Mouse (Mus musculus) MN1 (cell line): ENCODE results near the gene Tarbp2.

Experiments
- DNase-seq: peaks from one replicate; pipeline ENCODE4 v3.0.0-alpha.2; 2016; ENCODE audit warnings: low spot score

Gene Tarbp2

DNA sequence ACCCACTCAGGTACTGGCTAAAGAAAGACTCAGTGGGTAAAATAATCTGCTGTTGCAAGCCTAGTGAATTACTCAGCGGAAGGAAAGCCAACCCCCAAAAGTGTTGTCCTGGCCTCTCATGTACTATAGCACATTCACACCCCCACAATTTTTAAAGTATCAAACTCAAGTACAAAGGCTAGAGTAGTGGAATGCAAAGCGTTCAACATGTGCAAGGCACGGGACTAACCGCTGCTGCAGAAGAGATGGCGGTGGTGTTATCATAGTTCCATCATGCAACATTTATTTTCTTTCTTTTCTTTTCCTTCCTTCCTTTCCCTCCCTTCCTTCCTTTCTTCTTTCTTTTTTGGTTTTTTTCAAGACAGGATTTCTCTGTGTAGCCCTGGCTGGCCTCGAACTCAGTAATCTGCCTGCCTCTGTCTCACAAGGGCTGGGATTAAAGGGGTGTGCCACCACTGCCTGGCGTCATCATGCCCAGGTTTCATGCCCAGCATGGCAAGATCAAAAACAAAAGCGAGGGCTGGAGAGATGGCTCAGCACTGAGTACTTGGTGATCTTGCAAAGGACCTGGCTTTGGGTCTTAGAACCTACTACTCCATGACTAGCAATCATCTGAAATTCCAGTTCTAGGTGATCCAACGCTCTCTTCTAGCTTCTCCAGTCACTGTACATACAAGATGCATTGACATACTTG is 12.1 kb upstream of the Tarbp2 start:
- no peak for DNase-seq

DNA sequence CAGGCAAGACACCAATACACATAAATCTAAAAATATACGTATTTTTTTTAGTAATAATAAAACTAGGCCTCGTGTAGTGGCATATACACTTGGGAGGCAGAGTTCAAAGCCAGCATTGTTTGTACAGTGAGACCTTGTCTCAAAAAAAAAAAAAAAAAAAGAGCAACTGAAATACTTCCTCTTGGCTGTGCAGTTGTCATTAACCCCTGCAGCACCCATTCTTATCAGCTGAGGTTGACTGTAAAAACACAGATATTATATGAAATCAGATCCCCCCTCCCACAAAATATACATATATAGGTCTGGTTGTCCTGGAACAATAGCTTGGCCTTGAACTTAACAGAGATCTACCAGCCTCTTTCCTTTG is 11.5 kb upstream of the Tarbp2 start:
- DNase-seq, result no peak

DNA sequence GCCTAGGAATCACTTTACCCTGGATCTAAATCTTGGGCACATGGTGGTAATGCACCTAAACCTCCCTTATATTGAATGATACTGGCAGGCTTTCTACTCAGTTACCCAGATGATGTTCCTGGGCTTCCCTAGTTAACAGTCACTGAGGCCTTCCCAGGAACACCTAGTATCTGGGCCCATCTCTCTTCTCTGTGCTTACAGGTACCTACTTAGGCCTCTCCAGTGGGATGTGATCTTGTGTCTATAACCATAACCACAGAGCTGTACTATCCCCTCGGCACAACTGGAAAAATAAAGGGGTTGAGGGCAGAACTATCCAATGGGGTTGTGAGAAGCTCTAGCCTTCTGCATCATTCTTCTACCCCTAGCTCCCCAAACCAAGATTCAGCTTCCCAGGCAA is 11.1 kb upstream of the Tarbp2 start:
- no peak for DNase-seq

DNA sequence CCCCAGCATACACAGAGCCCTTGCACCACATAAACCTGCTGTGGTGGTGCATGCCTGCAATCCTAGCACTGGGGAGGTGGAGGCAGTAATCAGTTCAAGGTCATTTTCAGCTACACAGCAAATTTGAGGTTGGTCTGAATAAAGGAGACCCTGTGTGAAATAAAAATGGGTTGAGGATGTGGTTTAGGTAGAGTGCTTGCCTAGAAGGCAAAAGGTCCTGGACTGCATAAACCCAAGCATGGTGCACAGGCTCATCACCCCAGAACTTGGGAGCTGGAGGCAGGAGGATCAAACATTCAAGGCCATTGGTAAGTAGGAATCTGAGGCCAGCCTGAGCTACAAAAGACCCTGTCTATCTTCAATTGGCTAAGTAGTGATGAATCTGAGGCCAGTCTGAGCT is 10.4 kb upstream of the Tarbp2 start:
- no peak for DNase-seq

DNA sequence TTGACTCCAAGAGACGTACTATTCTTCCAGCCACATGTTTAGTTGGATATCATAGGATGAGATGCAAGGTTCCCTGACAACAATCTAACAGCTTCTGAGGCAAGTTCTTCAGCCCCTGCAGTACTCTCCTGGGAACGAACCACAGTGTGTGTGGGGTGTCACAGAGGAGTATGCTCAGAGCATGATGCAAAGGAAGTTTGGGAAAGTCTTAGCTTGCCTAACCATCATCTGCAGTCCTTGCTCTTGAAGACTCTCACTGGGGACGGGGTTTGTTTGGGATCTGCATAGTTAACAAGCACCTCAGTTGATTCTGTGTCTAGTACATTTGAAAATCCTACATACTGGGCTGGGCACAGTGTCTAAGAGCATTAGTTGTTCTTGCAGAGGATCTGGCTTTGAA is 9.7 kb upstream of the Tarbp2 start:
- DNase-seq, result no peak

DNA sequence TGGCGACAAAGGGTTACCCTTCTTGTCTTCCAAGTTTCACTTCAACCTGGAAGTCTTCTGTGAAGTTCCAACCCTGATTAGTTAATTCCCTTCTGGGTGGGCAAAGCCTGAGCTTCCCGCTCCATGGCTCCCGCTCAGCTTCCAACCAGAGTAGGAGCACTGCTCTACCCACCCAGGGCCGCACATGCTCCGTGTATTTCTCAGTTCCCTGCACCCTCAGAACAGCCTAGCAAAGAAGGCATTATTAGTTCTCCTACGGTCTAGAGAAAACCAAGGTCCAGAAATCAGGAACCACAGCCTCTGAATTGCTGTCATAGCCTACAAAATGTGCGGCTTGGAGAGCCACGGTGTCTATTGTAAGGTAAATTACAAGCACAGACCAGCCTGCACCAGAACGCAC is 7.9 kb upstream of the Tarbp2 start:
- DNase-seq, result peak; percentile 55

DNA sequence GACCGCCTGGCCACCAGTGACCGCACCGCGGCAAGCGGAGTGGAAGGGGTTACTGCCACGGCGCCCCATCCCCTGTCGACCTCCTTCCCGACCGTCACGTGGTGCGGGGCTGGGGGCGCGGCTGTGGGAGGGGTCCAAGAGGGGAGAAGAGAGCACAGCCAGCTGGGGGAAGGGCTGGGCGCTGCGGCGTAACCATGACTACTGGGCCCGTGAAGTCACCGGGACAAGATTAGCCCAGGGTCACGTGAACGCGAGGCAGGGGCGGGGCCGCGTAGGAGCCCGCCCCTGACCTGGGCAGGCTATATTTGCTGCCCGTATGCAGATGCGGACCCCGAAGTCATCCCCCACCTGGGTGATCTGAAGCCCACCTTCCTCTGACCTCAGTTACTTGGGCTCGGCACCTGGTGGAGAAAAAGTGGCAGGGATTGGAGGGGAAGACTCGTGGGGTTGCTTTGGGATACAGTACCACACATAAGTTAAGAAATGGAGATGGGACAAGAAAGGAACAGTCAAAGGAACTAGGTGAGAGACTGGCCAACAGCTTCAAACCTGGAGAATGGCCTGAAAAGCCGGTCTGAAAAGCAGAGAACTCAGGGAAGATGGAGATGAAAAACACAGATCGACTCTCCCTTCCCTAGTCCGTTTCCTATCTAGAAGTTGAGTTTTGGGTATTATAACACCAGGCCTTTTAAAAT is 7.3 kb upstream of the Tarbp2 start:
- peak; percentile 98 for DNase-seq

DNA sequence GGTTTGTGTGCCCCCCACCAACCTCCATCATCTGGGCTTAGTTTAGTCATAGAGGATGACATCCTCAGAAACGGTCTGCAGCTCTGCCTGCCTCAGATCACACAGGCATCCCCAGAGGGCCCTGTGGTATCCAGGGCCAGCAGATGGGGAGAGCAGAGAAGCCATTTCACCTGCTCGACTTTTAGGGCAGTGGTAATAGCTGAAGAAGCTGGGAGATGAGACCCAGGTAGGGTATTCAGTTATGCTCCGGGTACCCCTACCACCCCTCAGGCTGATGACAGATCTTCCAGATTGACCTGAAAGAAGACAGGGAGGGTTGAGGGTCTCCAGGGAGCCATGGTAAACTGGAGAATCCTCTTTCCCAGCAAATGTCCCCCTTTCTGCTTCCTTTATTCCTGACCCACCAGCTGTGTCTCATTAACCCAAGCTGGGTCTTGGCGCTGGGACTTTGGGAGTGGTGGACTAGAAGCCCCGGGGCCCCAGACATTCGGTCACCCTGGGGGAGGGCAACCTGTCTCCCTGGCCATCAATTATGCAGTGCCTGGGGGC is 6.6 kb upstream of the Tarbp2 start:
- peak; percentile 67 for DNase-seq

DNA sequence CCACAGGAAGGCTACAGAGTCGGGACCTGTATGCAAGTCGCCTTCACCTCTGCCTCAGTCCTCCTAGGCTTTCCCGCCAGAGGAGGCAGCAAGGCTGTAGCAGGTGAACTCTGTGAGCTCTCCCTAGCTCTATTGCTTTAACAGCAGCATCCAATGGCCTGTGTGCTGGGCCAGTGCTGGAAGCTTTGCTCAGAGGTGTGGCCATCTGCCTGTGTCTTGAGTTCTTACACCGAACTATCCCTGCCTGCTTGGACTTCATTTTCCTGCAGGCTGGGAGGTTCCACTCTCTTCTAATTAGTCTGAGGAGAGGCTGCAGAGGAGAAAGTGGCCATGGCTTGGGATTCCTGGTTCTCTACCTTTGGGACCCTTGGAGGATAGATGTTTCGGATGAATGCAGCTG is 6.0 kb upstream of the Tarbp2 start:
- DNase-seq, result peak; percentile 64

DNA sequence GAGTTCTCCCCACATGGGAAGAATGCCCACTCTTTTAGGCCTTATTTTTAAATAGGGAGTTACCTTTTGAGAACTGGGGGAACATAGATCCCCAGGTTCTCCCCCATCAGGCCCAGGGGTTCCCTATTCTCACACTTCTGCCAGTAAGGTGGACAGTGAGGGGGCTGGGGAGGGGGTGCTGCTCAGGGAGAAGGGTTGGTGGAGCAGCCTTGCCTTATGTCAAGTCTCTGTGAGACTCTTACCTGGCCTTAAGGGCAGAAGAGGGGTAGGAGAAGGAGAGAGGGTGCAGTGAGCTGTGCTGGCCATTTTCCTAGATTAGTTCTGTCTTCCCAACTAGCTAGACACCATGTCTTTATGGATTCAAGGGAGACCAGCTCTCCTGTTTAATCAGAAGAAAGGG is 5.5 kb upstream of the Tarbp2 start:
- DNase-seq, result no peak

DNA sequence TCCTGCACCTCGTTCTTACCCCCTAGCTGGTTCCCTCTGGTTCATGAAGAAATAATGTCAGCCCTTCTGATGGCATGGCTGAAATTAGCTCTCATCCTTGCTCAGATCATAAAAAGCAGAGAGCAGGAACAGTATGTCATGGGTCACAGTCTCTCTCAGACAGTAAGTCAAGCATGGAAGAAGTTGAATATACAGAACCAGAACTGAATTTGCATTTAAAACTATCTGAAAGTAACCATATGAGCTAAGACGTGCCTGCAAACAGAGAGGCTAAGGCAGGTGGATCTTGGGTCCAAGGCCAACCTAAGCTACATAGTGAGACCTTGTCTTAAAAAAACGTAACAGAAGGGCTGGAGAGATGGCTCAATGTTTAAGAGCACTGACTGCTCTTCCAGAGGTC is 5.0 kb upstream of the Tarbp2 start:
- DNase-seq, result no peak

DNA sequence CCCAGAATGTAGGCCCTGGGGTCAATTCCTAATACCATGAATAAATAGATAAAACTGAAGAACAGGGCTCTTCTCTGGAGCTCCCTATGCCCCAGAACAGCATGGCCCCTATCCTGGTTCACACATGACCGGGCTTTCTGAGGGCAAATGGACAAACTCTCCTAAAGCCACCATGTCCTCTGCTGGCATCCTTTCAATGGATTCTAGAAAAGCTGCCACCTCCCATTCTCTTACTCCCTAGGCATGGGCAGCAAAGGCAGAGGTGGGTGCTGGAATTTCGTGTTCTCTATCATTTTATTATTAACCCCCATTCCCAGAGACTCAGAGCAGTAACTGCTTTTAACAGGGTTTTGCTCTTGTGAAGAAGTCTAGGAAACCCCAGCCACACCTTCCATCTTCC is 2.7 kb upstream of the Tarbp2 start:
- no peak for DNase-seq

DNA sequence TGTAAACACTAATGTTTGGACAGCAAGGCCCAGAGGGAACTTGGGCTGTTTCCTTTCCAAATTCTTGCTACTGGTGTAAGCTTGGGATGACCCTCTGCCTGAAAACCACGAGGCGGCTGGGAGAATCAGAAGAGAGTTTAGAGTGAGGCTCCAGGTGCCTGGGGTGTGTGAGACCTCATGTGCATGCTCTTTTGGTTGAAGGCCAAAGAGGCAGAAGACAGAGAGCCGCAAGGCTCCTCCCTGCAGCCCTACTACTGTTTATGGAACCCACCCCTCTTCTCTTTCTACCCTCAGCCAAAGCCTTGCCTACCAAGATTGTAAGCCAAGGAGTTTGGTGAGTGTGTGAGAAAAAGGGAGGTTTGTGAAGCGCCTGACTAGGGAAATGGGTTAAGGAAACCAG is 2.2 kb upstream of the Tarbp2 start:
- no peak for DNase-seq

DNA sequence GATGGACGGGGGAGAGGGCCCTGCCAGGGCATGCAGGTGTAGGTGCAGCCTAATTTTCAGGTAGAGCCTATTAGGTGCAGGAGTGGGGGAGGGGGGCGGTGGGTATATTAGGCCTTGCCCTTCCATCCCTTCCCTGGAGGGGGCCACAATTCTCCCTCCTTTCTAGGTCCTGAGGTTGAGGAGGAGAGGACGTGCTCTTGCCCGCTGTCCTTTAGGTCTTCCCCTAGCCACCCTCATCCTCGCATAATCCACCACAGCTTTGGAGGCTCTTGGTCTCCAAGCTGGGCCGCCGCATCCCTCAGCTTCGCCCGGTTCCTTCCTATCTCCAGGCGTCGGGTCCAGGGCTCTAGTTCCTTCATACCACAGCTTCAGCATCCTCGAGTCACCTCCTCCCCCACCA is 1.7 kb upstream of the Tarbp2 start:
- DNase-seq, result peak; percentile 61

DNA sequence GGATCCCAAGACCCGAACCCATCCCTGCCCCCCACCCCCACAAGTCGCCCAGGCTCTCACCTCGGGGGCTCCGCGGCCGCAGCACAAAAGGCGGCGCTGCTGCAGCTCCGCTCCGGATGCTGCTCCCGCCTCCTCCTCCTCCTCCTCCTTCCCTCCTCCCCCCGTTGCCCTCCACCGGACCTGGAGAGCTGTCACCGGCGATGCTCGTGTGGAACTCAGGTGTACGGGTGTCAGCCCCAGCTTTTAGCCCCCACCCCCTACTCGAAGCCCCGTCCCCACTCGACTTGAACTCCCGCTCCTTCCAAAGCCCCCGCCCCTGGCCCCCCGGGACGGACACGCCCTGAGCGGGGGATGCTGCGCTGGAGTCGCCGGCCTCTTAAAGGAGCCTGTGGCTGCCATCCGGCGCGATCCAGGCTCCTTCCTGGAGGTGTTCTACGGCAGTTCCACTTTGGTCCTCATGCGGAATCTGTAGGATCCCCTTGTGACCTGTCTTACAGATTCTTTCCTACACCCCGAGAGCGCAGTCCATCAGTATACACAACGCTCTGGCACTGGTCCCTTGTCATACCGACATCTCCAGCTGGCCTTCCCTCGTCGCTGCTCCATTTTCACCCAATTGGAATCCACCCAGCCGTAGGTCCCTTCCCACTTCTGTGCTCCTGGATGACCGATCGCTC is 1.1 kb upstream of the Tarbp2 start, which contains the start of gene Map3k12:
Gene Map3k12 (minus strand): TSS at position 337 of the 677 bp plus-strand sequence.
- DNase-seq, result peak; percentile 85

DNA sequence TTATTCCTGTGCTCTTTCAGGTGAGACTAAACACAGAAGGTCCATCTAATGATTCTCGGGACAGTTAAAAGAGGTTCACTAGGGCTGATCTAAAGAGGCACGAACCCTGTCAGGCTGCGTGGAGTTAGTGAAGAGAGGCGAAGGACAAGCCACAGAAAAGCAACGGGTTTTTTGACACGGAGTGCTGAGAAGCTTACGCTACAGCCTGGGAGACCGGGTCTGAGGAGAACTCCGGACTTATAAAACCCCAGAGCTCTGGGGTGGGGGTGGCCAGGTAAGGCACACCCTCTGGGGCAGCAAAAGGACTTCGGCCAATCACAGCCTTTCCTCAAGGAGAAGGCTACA is 389 bp upstream of the Tarbp2 start:
- no peak for DNase-seq

DNA sequence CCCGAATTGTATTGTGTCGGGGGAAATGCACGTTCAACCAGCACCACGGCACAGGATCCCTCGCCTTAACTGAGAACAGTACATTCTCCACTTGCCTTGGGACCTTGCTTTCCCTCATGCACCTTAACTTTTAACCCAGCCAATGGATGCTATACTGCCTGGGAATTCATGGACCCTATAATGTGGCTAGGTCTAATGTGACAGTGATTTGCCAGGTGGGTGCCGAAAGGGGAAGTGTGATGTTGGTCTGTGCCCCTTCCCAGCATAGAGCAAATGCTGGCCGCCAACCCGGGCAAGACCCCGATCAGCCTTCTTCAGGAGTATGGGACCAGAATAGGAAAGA is 838 bp downstream of the Tarbp2 start:
- DNase-seq, result no peak

DNA sequence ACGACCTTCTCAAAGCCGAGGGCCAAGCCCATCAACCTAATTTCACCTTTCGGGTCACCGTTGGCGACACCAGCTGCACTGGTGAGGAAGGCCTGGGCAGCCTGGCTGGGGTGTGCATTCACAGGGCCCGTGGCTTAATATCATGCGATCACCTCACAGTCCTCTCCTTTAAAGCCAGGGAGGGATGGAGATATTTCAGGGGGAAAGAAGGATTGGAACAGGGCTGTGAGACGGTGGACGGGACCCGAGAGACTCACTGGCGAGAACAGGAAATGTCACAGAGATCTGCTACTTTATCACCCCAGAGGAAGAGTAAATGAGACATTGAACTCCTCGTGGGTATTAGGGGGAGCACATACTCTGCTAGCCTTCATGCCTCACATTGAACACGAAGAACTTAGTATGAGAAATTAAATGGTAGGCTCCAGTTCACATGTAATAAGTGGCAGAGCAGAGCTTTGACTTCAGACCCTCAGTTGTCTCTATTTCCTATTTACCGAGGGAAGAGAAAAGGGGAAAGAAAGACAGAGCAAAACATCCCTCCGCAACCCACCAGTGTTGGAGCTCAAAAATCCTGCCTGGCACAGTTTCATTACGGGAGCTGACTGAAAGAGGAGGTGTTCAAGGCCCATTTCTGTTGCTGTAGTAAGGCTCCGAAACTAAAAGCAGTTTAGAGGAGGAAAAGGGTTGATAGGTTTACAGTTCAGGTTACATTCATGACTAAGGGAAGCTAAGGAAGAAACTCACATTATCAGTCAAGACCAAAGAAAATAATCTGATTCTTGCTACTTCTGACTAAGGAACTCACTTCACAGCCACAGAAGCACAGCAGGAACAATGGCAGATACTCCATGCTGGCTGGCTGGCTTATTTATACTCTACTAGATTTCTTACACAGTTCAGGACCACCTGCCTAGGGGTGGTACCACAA is 1.5 kb downstream of the Tarbp2 start:
- DNase-seq, result no peak

DNA sequence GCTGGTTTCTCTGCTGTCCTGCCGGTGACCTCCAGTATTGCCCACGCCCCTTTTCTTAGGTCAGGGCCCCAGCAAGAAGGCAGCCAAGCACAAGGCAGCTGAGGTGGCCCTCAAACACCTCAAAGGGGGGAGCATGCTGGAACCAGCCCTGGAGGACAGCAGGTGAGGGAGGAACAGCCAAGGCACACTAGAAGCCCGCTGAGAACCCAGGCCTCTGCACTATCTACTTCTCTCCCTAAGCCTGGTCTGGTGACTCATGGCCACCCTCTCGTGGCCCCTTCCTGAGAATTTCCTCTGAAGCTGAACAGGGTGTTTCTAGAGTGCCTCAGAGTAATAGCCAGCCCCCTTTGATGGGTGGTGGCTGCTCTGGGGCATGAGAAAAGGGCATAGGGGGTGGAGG is 2.4 kb downstream of the Tarbp2 start:
- peak; percentile 75 for DNase-seq

DNA sequence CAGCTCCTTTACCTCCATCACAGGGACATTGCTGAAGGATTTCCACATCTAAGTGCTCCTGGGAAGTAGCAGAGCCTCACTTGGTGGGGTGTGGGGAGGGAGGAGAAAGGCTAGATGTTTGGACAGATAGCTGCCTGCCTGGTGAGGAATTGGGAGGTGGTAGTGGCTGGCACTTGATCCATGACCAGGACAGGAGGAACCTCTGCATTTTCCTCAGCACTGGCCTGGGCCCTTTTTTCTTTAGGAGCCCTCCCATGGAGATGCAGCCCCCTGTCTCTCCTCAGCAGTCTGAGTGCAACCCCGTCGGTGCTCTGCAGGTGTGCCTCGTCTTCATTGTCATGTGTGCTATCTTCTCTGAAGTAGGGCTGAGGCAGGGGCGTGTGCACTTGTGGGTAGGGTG is 3.5 kb downstream of the Tarbp2 start:
- DNase-seq, result no peak

DNA sequence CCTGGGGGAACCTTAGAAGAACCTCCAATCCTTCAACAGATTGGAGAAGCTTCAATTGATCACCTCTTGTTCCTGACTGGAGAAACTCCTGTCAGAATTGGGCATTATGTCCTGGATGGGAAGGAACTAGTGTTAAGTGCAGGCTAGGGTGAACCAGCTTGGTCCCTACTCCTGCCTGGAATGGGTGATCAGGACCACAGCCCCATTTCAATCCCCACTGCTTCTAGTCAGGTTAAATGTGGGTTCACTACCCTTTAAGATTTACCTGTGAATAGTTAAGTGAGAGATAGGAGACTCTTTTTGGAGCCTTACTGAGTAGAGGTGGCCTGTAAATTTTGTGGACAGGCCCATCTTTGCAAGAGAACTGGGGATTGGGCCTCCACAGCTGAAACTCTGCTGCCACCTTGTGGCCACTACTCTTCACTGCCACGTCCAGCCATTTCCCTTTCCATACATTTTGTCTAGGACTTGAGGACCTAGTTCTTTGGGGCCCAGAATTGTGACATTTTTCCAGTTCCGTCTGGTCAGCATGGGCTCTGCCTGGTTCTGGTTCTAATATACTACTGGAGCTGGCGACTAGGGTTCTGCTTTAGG is 7.0 kb downstream of the Tarbp2 start, which contains the start of gene Npff:
Gene Npff (minus strand): TSS at position 51 of the 594 bp plus-strand sequence.
- DNase-seq, result peak; percentile 89
